Mouse (Mus musculus): ENCODE results near the gene Uhrf1.

Uhrf1 gene

GRCm38 (mm10) chr17:56275842-56276480 lies 27.2 kb upstream of the Uhrf1 start:
- DNase-seq (ENCODE audit: low read depth) = no peak

- DNase-seq (ENCODE audit: low read depth) = peak; percentile 97
These were observed 26.2 kb upstream of the Uhrf1 start, which contains the start of gene Ticam1 for GRCm38 (mm10) chr17:56276643-56277566. TSS of gene Ticam1 (minus strand) at chr17:56276786.

GRCm38 (mm10) chr17:56277567-56277893 lies 25.6 kb upstream of the Uhrf1 start:
- DNase-seq (ENCODE audit: low read depth) = no peak

- DNase-seq (ENCODE audit: low read depth) = no peak
These were observed 24.8 kb upstream of the Uhrf1 start for GRCm38 (mm10) chr17:56278340-56278739.

GRCm38 (mm10) chr17:56279481-56280155 lies 23.5 kb upstream of the Uhrf1 start:
- DNase-seq (ENCODE audit: low read depth) = no peak

GRCm38 (mm10) chr17:56281193-56281592 lies 21.9 kb upstream of the Uhrf1 start:
- no peak for DNase-seq (ENCODE audit: low read depth)

- DNase-seq (ENCODE audit: low read depth) = no peak
These were observed 20.3 kb upstream of the Uhrf1 start for GRCm38 (mm10) chr17:56282802-56283201.

- no peak for DNase-seq (ENCODE audit: low read depth)
These were observed 19.8 kb upstream of the Uhrf1 start for GRCm38 (mm10) chr17:56283316-56283715.

- no peak for DNase-seq (ENCODE audit: low read depth)
These were observed 17.1 kb upstream of the Uhrf1 start for GRCm38 (mm10) chr17:56285995-56286394.

GRCm38 (mm10) chr17:56287830-56288229 lies 15.3 kb upstream of the Uhrf1 start:
- no peak for DNase-seq (ENCODE audit: low read depth)

- DNase-seq (ENCODE audit: low read depth) = no peak
These were observed 14.3 kb upstream of the Uhrf1 start for GRCm38 (mm10) chr17:56288866-56289265.

GRCm38 (mm10) chr17:56289371-56290331 lies 13.5 kb upstream of the Uhrf1 start:
- DNase-seq (ENCODE audit: low read depth) = no peak

- peak; percentile 96 for DNase-seq (ENCODE audit: low read depth)
These were observed 12.5 kb upstream of the Uhrf1 start for GRCm38 (mm10) chr17:56290388-56291170.

GRCm38 (mm10) chr17:56291171-56291511 lies 12.0 kb upstream of the Uhrf1 start:
- peak; percentile 89 for DNase-seq (ENCODE audit: low read depth)

GRCm38 (mm10) chr17:56291826-56292475 lies 11.2 kb upstream of the Uhrf1 start:
- no peak for DNase-seq (ENCODE audit: low read depth)

GRCm38 (mm10) chr17:56292531-56293222 lies 10.4 kb upstream of the Uhrf1 start, which contains the start of gene Plin3:
TSS of gene Plin3 (minus strand) at chr17:56292873.
- no peak for DNase-seq (ENCODE audit: low read depth)

GRCm38 (mm10) chr17:56293291-56293690 lies 9.8 kb upstream of the Uhrf1 start:
- DNase-seq (ENCODE audit: low read depth) = no peak

GRCm38 (mm10) chr17:56294241-56294640 lies 8.9 kb upstream of the Uhrf1 start:
- no peak for DNase-seq (ENCODE audit: low read depth)

GRCm38 (mm10) chr17:56296201-56296600 lies 6.9 kb upstream of the Uhrf1 start:
- DNase-seq (ENCODE audit: low read depth) = no peak

- no peak for DNase-seq (ENCODE audit: low read depth)
These were observed 4.9 kb upstream of the Uhrf1 start for GRCm38 (mm10) chr17:56298238-56298637.

All from fibroblast of lung, adult 2 months (primary cell).